Mouse (Mus musculus): ENCODE measurements at regions not wholly inside any gene's neighbourhood (a gene's known extent, or its start where the extent isn't known, plus 50 kb on each side); places are given as distances from the start of the nearest gene placed in this dataset.

DNA sequence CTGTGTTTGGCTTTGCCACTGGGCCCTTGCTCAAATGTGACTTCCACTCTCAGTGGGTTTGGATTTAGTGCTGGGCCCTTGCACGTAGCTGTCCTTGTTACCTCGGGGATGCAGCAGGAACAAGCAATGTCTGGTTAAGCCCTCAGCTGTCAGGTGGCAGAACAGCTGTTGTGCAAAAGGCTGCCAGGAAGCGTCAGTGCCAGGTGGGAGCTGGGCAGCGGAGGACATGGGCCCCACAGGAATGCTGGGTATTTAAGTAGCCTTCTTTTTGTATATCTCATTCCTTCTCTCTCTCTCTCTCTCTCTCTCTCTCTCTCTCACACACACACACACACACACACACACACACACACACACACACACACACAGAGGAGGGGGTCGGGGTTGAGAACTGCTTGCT, 104.0 kb upstream of the Arhgap28 start:
- no peak for TF ChIP-seq CTCF (IDR thresholded peaks at IDR 0.05)
- no peak for TF ChIP-seq EP300 (IDR thresholded peaks at IDR 0.05)
